Mouse (Mus musculus) natural killer cell, adult 2 months (primary cell): ENCODE measurements around the gene Hebp1.

Source experiments
- DNase-seq, 2 experiments: peaks; one replicate each; pipeline ENCODE4 v3.0.0; 2022; ENCODE audit warnings: low spot score in 2 of 2

Hebp1 gene

DNA sequence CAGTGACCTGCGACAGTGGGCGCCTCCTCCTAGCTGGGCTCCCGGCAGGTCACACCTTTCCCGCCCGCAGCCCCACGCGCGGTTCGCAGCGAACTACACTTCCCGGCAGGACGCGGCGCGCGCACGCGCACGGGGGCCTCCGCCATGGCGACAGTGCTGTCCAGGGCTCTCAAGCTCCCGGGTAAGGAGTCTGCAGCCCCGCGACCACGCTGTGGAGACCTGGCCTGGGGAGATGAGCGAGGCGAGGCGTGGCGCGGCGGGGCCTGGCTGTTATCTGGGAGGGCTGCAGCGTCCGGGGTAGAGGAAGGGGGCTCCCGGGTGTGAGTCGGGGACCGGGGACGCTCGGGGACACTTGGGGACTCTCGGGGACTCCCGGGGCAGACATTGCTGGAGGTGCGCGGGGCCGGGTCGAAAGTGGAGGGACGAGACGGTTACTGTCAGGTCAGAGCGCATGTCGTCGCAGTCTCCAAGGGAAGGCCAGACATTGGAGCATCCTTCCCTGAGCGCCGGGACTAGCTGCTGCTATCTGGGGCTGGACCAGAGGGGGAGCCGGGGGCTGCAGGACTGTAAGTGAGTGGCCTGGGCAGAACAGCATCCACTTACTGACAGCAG lies at the start of gene Hebp1, which contains the start of gene Fam234b:
Gene Hebp1, minus strand, starts transcription at position 102 of the 612 bp plus-strand sequence.
Gene Fam234b, plus strand, starts transcription at position 57 of the 612 bp plus-strand sequence.
- peak; percentile 63 to 70 for DNase-seq

DNA sequence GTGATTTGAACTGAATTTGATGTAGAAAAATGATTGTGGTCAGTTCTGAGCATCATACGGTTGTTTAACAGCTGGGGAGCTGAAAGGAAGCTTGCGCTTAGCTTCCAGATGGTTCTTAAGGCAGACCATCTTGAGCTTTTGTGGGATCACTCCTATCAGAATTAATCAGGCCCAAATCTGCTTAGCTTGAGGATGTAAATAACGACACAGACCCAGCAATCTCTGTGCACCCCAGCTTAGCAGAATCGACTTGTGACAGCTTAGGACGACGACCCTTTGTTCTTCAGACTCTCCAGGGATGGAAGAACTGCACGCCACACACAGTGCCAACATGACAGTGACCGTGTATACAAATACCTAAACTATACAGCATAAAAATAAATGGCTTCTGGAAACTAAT lies 47.8 kb upstream of the Hebp1 start:
- no peak for DNase-seq

GRCm38 (mm10) chr6:135240361-135240760 lies 42.5 kb upstream of the Hebp1 start:
- DNase-seq: no peak

DNA sequence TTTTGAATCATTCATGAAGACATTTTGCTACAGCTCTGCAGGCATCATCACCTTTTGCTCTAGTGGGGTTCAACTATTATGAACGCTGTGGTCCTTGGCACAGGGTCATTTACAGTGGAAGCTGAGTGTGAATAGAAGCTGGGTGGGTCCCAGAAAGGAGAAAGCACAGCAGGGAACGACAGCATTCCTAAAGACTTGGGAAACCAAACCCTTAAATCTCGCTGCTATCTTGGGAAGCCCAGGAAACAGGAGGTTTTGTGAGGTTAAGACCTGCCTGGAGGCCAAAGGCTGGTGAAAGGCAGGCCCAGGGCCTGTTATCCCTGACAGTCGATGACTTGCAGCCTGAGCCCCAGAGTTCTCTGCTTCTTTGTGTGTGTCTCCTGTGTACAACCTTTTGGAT lies 40.4 kb upstream of the Hebp1 start:
- DNase-seq: no peak

GRCm38 (mm10) chr6:135237326-135237725 lies 39.5 kb upstream of the Hebp1 start:
- peak in 1 of 2 experiments; percentile 28 for DNase-seq

DNA sequence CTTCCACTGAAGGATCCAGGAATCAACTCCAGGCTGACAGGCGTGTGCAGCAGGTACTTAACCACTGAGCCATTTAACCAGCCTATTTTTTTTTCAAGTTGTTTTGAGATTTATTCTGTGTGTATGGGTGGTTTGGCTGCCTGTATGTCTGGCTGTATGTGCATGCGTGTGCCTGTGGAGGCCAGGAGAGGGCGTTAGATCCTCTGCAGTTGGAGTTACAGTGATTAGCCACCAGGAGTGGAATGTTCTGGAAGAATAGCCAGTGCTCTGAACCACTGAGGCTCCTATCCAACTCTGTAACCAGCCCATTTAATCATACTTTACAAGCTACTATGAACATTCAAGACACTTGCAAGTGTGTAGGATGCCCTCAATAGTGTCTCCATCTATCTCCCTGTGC lies 38.8 kb upstream of the Hebp1 start:
- no peak for DNase-seq

GRCm38 (mm10) chr6:135235742-135236141 lies 37.9 kb upstream of the Hebp1 start:
- DNase-seq: no peak

DNA sequence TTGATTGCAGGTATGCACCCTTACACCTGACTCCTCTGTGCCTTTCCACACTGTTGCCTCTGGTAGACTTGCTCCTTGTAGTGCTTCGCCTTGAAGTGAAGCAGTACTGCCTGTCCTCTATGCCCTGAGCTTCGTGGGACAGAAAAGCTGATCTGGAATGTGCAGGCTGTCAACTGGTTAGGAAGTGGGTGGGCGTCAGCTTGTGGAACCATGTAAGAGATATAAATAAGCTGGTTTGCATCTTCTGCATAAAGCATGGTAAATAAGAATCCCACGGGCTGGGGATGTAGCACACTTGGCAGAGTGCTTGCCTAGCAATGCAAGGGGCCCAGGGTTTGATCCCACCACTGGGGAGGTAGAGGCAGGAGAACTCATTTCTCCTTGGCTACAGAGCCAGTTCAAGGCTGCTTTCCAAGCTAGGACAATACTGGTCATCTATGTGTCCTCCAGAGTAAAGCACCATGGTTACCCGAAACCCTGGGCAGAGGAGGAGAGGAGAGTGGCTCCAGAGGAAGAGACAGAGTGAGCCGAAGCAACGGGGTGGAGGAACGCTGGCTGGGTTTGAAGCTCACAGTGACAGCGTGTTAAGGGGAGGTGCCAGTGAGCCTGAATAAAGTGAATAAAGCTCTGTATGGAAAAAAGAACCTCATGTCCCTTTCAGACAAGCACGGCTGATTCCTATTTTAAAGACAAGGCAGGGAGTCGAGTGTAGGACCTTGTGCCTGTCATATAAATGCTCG lies 34.8 kb upstream of the Hebp1 start:
- DNase-seq: no peak

DNA sequence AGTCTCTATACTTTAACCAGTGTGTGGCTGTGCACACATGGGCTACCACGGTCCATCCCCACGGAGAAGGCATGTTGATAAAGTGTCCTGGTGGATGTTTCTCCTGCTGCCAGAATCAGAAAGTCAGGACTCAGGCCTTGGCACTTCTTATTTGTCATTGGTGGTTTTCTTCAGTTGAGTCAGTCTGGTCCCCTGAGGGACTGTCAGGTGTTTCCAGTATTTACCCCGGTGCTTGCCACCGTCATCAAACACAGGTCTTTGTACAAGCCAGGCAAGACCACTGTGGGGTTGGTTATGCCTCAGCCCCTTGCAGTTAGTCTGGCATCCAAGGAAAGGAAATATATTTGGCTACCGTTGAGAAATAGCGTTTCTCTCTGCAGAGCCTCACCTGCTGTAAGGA lies 32.8 kb upstream of the Hebp1 start:
- DNase-seq: no peak

GRCm38 (mm10) chr6:135228465-135228941 lies 30.7 kb upstream of the Hebp1 start:
- DNase-seq: peak in 1 of 2 experiments; percentile 12

GRCm38 (mm10) chr6:135223786-135224416 lies 26.1 kb upstream of the Hebp1 start:
- DNase-seq: no peak

DNA sequence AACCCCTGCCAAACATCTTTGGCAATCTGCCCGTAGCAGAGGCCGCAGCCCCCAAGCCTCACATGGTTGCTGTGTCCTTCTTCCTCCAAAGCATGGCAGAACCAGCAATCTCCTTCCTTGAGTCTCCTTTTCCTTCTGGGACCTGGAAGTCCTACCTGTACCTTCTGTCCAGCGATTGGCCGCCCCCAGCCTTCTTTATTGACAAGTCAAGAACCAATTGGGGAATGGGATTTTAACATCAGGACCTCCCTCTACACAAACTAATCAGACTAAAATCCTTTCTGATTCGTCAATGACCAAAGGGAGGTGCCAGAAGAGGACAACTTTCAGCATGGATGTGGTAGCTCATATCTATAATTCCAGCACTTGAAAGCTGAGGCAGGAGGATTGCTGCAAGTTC lies 22.1 kb upstream of the Hebp1 start:
- no peak for DNase-seq

DNA sequence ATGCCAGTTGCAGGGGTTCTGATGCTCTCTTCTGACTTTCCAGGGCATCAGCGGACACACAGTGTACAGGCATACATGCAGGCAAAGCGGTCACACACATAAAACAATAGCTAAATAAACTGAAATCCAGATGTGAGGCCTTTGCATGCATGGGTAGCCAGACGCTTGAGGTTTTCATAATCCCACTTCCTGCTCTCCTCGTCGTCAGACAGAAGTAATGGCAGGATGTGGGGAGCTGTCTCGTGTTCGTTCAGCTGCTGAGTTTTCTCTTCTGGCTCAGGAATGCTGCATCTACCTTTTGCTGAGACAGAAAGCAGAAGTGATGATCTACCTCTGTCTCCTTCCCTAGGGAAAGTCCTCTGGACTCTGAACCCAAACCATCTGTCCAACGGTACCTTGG lies 20.5 kb upstream of the Hebp1 start:
- peak; percentile 16 to 41 for DNase-seq

GRCm38 (mm10) chr6:135212666-135213065 lies 14.8 kb upstream of the Hebp1 start:
- no peak for DNase-seq

- no peak for DNase-seq
These were observed 13.3 kb upstream of the Hebp1 start for GRCm38 (mm10) chr6:135211169-135211568.

DNA sequence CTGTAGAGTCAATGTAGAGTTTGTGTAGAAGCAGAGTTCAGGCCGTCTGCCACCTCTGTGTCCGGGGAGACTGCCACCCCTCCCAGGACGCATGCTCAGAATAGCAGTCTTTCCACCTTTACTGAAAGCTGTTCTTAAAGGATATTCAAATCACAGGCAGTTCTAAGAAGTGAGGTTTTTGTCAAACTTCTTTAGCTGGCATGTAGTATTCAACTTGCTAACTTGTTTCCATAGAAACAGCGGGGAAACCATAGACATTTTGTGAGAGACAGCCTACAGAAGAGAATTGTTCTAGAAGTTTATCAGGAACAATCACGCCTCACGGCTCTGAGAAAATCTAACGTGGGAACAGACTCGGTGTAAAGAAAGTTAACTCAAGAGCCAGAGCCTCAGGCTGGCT lies 9.1 kb upstream of the Hebp1 start:
- DNase-seq: no peak

GRCm38 (mm10) chr6:135205802-135206201 lies 8.0 kb upstream of the Hebp1 start:
- DNase-seq: no peak

GRCm38 (mm10) chr6:135204869-135205268 lies 7.0 kb upstream of the Hebp1 start:
- DNase-seq: no peak

GRCm38 (mm10) chr6:135203737-135204136 lies 5.9 kb upstream of the Hebp1 start:
- no peak for DNase-seq

- DNase-seq: no peak
These were observed 4.8 kb upstream of the Hebp1 start for GRCm38 (mm10) chr6:135202668-135203067.

GRCm38 (mm10) chr6:135200122-135200957 lies 2.5 kb upstream of the Hebp1 start:
- no peak for DNase-seq

DNA sequence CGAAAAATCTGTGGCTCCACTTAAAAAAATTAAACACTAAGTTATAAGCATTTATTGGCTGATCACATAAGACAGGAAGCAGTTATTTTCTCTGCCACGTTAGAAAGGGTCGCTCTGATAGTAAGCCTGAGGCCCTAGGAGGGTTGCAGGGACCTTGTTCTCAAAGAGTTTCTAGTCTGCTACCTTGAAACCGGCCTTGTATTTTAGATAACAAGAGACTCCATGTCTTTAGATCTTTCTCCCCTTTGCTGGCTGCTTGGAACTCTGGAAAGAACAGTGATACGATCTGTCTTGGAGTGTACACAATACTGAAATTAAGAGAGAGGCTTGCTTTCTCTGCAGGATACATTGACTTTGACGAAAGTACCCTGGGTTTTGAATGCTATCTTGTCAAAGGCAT lies 904 bp upstream of the Hebp1 start:
- DNase-seq: no peak
